Mouse (Mus musculus): ENCODE data around the gene Serpinf2.

DNA sequence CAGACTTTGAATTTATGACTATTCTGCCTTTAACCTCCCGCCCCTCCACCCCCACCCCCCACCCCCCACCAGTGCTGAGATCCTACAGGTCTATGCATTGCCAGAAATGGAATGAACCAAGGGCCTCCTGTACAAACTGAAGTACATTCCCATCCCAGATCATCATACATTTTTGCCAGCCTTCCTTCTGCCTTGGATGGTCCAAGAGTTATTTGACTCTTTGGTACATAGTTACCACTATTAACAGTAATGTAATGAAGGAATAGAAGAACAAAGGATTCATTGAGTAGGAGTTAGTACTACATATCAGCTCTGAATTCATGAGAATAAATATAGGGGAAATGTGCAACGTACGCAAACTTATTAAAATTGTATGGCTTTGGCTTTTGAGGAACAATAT, 46.8 kb upstream of the Serpinf2 start:
- no peak for TF ChIP-seq CTCF (IDR thresholded peaks at IDR 0.05; ENCODE audit: insufficient read depth, low read length)
- no peak for TF ChIP-seq POLR2A (IDR thresholded peaks at IDR 0.05; ENCODE audit: borderline replicate concordance, extremely low read depth, low read depth, low read length)
